Mouse (Mus musculus): ENCODE data around the gene Rftn2. TPM values are rescaled to one million over a fixed set of nuclear protein-coding genes. Genes with fewer than 3 reads are reported as not detected.

Gene Rftn2
- total RNA-seq, 2 experiments from 2014 or later, result 0.17 TPM; not detected in 1

DNA sequence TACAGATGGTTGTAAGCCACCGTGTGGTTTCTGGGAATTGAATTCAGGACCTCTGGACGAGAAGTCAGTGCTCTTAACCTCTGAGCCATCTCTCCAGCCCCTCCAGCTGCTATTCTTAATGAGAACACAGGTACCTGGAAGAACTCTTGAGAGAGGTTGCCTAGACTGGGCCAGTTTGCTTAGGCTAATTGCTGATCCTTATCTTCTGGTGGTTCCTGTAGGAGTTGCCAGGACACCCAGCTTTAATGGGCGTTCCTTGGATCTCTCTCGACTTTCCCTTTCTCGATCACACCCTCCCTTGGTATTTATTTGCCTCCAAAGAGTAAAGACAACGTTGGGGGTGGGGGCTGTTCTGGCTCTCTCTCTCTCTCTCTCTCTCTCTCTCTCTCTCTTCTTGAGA lies 13.1 kb downstream of the Rftn2 start:
- ATAC-seq (replicated peaks; ENCODE audit: low FRiP score, poor library complexity, severe bottlenecking), result no peak

GRCm38 (mm10) chr1:55212771-55213170 lies 13.8 kb downstream of the Rftn2 start:
- ATAC-seq (replicated peaks; ENCODE audit: low FRiP score, poor library complexity, severe bottlenecking), result no peak

DNA sequence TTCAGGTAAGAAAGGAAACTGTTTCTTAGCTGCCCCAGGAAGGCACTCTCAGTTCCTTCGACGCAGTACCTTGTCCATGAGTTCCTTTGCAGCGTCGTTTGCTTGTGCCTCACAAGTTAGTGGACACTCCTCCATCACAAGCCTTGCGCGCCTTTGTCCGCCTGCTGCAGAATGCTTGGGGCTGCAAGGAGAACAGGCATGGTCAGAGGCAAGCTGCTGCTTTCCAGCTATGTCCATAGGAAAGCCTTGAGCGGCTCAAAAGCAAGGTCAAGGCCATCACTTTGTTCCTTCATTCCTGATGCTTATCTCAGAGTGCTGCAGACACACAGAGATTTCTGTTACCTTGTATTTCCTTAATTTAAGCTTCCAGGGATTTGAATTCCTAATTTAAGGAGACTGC lies 15.5 kb downstream of the Rftn2 start:
- ATAC-seq (replicated peaks; ENCODE audit: low FRiP score, poor library complexity, severe bottlenecking), result no peak

- no peak for ATAC-seq (replicated peaks; ENCODE audit: low FRiP score, poor library complexity, severe bottlenecking)
Measured at GRCm38 (mm10) chr1:55210202-55210965, 16.2 kb downstream of the Rftn2 start.

GRCm38 (mm10) chr1:55208500-55209140 lies 18.0 kb downstream of the Rftn2 start:
- no peak for ATAC-seq (replicated peaks; ENCODE audit: low FRiP score, poor library complexity, severe bottlenecking)

DNA sequence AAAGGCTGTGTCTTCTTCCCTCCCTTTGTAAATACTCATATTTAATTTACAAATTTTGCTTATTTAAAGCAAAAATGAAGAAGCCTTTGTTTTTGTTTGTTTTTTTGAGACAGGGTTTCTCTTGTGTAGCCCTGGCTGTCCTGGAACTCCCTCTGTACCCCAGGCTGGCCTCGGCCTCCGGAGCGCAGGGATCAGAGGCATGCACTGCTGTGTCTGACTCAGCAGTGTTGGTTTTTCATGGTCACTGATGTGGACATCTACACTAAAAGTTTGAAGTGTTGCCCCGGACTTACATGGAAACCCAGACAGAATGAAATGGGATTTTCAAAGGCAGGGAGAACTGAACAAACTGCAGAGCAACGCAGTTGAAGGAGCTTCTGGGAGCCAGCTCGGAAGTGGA lies 19.0 kb downstream of the Rftn2 start:
- ATAC-seq (replicated peaks; ENCODE audit: low FRiP score, poor library complexity, severe bottlenecking), result no peak

DNA sequence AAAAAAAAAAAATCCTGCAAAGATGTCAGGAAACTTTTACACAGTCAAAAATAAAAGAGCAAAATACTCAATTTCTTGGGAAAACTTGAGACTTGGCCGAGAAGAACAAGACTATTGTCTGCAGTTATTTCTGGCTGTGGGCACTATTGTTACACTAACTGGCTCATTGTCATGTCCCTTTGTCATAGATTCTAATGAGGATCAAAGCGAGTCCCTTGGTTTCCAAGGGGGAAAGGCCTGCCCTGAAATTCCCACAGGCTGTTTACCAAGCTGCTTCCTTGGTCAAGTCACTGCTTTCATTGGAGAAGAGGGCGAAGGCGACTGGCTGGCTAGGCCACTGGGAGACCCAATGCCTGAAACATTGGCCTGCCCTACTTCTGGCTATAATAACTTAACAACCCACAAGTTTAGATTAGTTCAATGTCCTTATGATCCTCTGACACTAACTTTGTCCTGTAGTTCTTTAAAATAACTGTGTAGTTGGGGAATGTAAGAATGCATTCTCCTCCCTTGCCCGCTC lies 20.7 kb downstream of the Rftn2 start:
- no peak for ATAC-seq (replicated peaks; ENCODE audit: low FRiP score, poor library complexity, severe bottlenecking)

DNA sequence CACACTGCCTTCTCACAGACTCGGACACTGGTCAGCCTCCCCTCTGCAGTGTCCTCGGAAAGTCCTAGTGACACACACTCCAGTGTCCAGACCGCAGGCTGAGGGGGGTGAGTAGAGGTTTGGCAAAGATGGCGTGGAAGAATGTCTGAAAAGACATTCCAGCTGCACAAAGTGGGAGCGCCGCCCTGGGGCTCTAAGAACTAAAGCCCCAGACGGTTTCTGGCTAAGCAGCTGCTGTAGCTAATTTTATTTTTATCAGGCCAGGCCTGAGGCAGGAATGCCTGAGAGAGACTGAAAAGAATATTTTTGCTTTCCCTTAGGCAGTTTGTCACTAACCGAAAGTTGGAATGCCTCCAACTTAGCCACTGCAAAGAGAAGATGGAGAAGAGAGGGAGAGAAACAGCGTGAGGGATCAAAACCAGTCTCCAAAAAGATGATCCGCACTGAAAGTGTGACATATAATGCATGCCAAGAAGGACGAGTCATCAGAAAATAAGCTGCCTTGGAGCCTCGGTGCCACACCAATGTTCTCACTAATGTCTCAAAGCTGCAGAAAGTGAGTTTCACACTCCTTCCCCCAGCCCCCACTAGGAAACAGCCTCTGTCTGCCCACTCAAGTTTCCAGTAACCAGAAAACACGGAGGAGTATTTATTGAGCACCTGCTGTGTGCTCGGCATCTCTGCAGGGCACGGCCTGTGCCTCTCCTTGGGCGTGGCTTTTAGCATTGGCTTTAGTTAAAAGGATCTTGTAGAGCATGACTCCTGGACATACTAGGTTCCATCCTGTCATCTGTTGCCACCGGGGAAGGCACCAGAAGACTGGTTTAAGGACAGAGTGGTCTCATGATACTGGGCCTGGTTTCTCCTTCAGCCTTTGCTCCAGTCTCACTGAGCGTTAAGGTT lies 24.5 kb downstream of the Rftn2 start:
- peak; percentile 49 for ATAC-seq (replicated peaks; ENCODE audit: low FRiP score, poor library complexity, severe bottlenecking)

DNA sequence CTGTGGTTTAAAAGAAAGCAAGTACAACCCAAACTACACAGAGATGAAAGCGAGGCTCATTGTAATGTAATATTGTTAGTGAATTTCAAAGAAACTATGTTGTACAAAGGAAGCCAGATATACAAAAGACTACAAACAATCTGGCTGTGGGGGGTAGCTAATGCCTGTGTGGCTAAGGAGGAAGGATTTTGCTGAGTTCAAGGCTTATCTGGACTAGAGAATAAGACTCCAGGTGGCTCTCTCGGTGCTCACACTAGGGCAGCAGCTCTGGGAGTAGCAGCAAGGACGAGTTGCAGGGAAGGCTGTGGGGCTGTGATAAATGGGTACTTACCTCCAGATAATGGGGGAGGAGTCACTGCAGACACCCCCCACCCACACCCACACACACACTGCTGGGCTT lies 27.9 kb downstream of the Rftn2 start:
- 0 out of 2 replicates have a peak, but pooled peaks have one; percentile 28 for ATAC-seq (replicated peaks; ENCODE audit: low FRiP score, poor library complexity, severe bottlenecking)

- ATAC-seq (replicated peaks; ENCODE audit: low FRiP score, poor library complexity, severe bottlenecking), result no peak
Measured at GRCm38 (mm10) chr1:55196327-55197003, 30.1 kb downstream of the Rftn2 start.

GRCm38 (mm10) chr1:55195021-55195420 lies 31.6 kb downstream of the Rftn2 start:
- no peak for ATAC-seq (replicated peaks; ENCODE audit: low FRiP score, poor library complexity, severe bottlenecking)

DNA sequence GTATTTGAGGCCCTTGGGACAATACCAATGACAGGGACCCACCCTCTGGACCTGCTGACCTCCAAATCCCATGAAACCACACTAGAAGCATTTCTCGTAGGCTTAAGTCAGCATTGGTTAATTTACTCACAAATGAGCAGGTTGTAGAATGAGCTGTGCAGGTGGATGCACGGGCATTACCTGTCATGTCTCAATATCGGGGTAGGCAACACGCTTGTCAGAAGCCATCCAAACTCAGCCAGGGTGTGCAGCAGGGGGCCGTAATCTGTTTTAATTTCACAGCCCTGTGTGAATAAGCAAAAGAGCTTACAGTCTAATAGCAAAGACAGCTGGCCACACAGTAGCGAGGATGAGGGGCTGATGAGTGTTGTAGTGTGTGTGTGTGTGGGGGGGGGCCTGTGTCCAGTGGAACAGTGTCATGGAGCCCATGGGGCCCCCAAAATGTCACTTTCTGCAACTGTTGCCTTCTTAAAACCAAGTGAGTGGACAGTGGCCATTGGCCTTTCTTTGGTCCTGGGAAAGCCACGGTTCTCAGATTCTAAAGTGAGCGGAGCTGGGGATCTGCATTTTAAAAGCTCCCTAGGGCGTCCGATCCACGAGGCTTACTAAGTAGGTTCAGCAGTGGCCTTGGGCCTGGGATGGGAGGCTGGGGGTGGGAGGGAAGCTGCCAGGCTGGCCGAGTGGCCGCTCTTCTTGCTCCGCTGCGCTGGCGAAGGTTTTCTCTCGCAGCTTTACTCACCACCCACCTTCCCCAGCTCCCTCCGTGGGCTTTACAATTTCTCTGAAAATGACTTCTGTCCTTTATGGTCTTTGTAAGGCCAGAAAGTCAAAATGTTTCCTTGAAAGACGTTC lies 32.3 kb downstream of the Rftn2 start:
- no peak for ATAC-seq (replicated peaks; ENCODE audit: low FRiP score, poor library complexity, severe bottlenecking)

- 0 out of 2 replicates have a peak, but pooled peaks have one; percentile 7 for ATAC-seq (replicated peaks; ENCODE audit: low FRiP score, poor library complexity, severe bottlenecking)
Measured at GRCm38 (mm10) chr1:55193316-55193715, 33.3 kb downstream of the Rftn2 start.

DNA sequence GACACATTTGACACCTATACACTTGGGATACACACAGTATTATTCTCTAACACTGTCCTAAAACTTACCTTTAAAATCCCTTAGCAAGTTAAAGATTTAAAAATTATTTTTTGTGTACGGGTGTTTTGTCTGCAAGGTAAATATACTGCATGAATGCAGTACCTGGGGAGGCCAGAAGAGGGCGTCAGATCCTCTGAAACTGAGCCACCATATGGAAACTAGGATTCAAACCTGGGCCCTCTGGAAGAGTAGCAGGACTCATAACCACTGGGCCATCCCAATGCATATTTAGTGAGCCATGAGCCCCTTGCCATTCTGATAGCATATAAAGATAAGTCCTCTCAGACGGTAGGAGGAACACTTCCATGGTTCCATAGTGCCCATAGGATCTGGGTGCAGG lies 33.8 kb downstream of the Rftn2 start:
- 0 out of 2 replicates have a peak, but pooled peaks have one; percentile 20 for ATAC-seq (replicated peaks; ENCODE audit: low FRiP score, poor library complexity, severe bottlenecking)

GRCm38 (mm10) chr1:55192015-55192414 lies 34.6 kb downstream of the Rftn2 start:
- ATAC-seq (replicated peaks; ENCODE audit: low FRiP score, poor library complexity, severe bottlenecking), result no peak

DNA sequence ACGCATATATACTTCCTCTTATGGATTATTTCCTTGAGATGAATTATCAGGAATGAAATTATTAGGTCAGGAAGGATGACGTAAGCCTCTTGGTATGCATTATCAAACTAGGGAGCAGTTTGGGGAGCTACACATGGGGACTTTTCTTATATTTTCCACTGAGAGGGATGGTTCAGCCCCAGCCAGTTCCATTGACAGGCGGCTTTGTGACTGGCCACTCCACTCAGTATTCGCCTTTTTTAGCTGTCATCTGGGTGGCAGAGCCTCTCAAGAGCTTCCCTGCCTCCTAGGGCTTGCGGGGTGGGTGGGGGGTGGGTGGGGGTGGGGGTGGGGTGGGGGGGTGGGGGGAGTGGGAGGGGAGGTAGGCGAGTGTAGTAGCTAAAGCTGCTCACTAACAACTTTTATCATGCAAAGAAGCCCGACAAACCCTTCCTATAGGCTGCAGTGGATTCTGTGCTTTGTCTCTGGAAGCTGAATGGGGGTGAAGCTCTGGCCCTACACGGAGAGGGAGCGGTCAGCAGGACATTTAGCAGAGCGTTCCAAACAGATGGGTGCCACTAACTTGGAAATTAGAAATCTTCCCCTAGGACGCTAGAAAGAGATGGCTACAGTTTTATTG lies 39.9 kb downstream of the Rftn2 start:
- ATAC-seq (replicated peaks; ENCODE audit: low FRiP score, poor library complexity, severe bottlenecking), result no peak

GRCm38 (mm10) chr1:55185718-55186117 lies 40.9 kb downstream of the Rftn2 start:
- ATAC-seq (replicated peaks; ENCODE audit: low FRiP score, poor library complexity, severe bottlenecking), result no peak

DNA sequence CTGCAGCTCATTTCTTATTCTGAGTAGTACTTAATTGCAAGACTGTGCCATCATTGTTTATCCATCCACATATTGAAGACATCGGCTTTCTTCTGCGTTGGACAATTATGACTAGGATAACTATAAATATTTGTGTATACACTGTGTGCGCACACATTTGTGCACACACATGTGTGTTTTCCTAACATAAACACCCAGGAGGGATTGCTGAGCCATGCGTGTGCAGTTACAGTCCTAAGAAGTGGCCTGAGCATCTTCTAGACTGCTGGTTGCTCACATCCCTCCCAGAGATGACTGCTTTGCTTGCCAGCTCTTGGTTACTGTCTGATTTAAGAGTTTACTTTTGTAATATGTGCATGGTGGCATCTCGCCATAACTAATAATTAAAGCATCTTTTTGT lies 44.2 kb downstream of the Rftn2 start:
- ATAC-seq (replicated peaks; ENCODE audit: low FRiP score, poor library complexity, severe bottlenecking), result no peak

Data from erythroblast, adult 5-6 weeks (primary cell).